In genomic region chr19:57931626-57932025, GRCm38 (mm10) we compare ENCODE assay signal across 16 mouse cellular contexts.
"Had no signal": no experiment of that assay in that cellular context is flagged by ENCODE, and none has a peak within 500 bp of the region (broad histone marks: within the 10 kb centered on the region; RNA-seq: fewer than 3 reads in every experiment).

No protein-coding gene starts in this region.

- H3K4me3 ChIP-seq: lung, embryonic 15.5 days; megakaryocyte, embryonic 14.5 days; midbrain, embryonic 13.5 days; midbrain, embryonic 15.5 days; neural tube, embryonic 12.5 days had no signal

- DNase-seq: liver, postnatal 0 days; lung, adult 2 months; lung, postnatal 14 days; lung, postnatal 36 days; right cerebral cortex, postnatal 14 days; right cerebral cortex, postnatal 4 days; spleen, adult 18-20 months; thymus, adult 18-20 months; thymus, postnatal 14 days; thymus, postnatal 36 days had no signal

- H3K27ac ChIP-seq: lung, embryonic 15.5 days; macrophage; midbrain, embryonic 13.5 days; midbrain, embryonic 15.5 days; neural tube, embryonic 12.5 days had no signal
